Mouse (Mus musculus) heart, postnatal 0 days (tissue): ENCODE data around the gene Sgms1. TPM values are rescaled to one million over a fixed set of nuclear protein-coding genes. Genes with fewer than 3 reads are reported as not detected.

ENCODE experiments used
- ATAC-seq: fragments of 200-750 bp; cut with Nextera tagmentation; 2 replicates; pipeline ENCODE4 v1.8.0; 2017; ENCODE audit warnings: low read depth, moderate number of reproducible peaks, moderate library complexity; ENCODE audit not compliant: insufficient read depth
- DNase-seq: peaks from one replicate; pipeline ENCODE4 v3.0.0-alpha.2; 2016; ENCODE audit warnings: low spot score
- H3K27ac ChIP-seq: fragments of 300-500 bp; sonication (generic); 2 replicates; pipeline ENCODE4 v1.5.1; 2014; ENCODE audit warnings: low read depth, mild to moderate bottlenecking
- H3K27me3 ChIP-seq: fragments of 300-500 bp; sonication (generic); 2 replicates; pipeline ENCODE4 v1.6.1; 2014; ENCODE audit warnings: low read length, mixed read lengths; ENCODE audit not compliant: control insufficient read depth, insufficient read depth
- H3K36me3 ChIP-seq: fragments of 300-500 bp; sonication (generic); replicated peaks from 2 replicates; pipeline ENCODE4 v1.6.1; 2014; ENCODE audit warnings: low read length, mixed read lengths; ENCODE audit not compliant: control insufficient read depth, insufficient read depth
- H3K4me1 ChIP-seq: fragments of 300-500 bp; sonication (generic); 2 replicates; pipeline ENCODE4 v1.6.1; 2014; ENCODE audit warnings: antibody characterized with exemption; ENCODE audit not compliant: control insufficient read depth, insufficient read depth
- H3K4me2 ChIP-seq: fragments of 300-500 bp; sonication (generic); 2 replicates; pipeline ENCODE4 v1.6.1; 2014; ENCODE audit warnings: low read depth, mild to moderate bottlenecking, low read length, moderate library complexity
- H3K4me3 ChIP-seq: fragments of 300-500 bp; sonication (generic); 2 replicates; pipeline ENCODE4 v1.5.1; 2014; ENCODE audit warnings: low read depth, low read length
- H3K9ac ChIP-seq: fragments of 300-500 bp; sonication (generic); replicated peaks from 2 replicates; pipeline ENCODE4 v1.6.1; 2014; ENCODE audit warnings: low read depth, low read length, mixed read lengths
- H3K9me3 ChIP-seq: fragments of 300-500 bp; sonication (generic); replicated peaks from 2 replicates; pipeline ENCODE4 v1.6.1; 2016; ENCODE audit warnings: low read length; ENCODE audit not compliant: control insufficient read depth
- CTCF ChIP-seq: IDR thresholded peaks from 2 replicates; pipeline ENCODE4 v1.5.1; 2016; ENCODE audit warnings: antibody characterized with exemption, control low read depth, low read depth
- EP300 ChIP-seq: IDR thresholded peaks from 2 replicates; pipeline ENCODE4 v1.6.1; 2016; ENCODE audit warnings: antibody characterized with exemption, low read depth
- WGBS: fragments of 180-500 bp; shearing (Covaris S2); extraction: QIAGEN DNeasy Blood & Tissue Kit; methylation state at CpG from one replicate; pipeline ENCODE4 v1.1.7; 2014; 5-methylcytosine and 5-hydroxymethylcytosine counted together
- polyA plus RNA-seq: library from polyadenylated mRNA; unstranded; fragments of >200 nt; fragmentation: Nextera tagmentation; extraction: Ambion mirVana; gene quantifications from 2 replicates; pipeline ENCODE4 v1.2.1, GENCODE M21; 2015
- total RNA-seq: library from RNA; depleted of rRNA; stranded (reverse); fragments of >200 nt; gene quantifications from 2 replicates; pipeline ENCODE4 v1.2.3, GENCODE M21; 2014; ENCODE audit warnings: low replicate concordance

Gene Sgms1
- total and polyA plus RNA-seq, 2 experiments from 2014 or later: 29.4 to 52.0 TPM

DNA sequence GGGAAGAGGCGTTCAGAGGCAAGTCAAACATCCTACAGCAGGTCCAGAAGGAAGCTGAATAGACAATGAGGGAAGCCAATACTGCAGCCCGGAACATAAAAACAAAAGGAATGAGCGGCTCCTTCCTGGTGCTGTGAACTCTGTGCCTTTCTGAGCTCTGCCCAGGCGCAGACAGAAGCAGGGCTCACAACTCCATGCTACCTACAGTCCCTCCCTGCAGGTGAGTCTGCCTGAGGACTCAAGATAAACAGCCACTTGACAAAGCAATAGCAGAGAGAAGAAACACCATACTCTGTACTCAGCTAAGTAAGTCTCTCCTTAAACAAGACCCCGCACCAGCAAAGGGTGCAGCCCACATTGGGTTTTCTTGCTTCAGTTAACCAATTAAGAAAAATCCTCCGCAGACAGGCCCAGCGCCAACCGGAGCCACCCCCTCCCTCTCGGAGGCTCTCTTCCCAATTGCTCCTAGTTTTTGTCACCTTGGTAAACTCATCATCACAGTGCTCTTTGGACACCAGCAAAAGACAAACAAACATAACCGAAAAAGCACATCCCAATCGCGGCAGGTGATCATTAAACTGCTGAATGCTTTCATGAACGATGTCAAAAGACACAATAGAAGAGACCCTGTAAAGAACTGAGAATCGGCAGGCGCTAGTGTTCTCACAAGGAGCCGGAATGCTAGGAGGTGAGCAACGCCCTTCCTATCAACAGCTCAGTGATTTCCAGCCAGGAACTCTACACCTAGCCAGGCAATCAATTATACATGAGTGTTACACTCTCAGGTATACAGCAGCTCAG is 45.4 kb downstream of the Sgms1 start:
- H3K27me3 ChIP-seq: no peaks in the 10 kb centered on the region
- DNase-seq: no peak
- H3K4me1 ChIP-seq: peaks cover 86% of the 10 kb centered on the region
- no peak overlapping the region for H3K4me3 ChIP-seq
- TF ChIP-seq CTCF (no peak), EP300 (no peak)
- WGBS: 22% methylated on average over 17 of the region's 17 CpGs
- no peaks in the 10 kb centered on the region for H3K9me3 ChIP-seq
- H3K4me2 ChIP-seq: peak overlapping the region; percentile 24
- 0 out of 2 replicates have a peak overlapping the region, but pooled peaks have one; percentile 28 for H3K9ac ChIP-seq
- no peak for ATAC-seq
- no peaks in the 10 kb centered on the region for H3K36me3 ChIP-seq
- H3K27ac ChIP-seq: peak overlapping the region; percentile 92

GRCm38 (mm10) chr19:32342436-32342835 is 47.1 kb downstream of the Sgms1 start:
- H3K27ac ChIP-seq: peak overlapping the region; percentile 78
- no peak overlapping the region for H3K9ac ChIP-seq
- H3K4me1 ChIP-seq: peaks cover 77% of the 10 kb centered on the region
- WGBS: 21% methylated on average over 5 of the region's 5 CpGs
- no peaks in the 10 kb centered on the region for H3K27me3 ChIP-seq
- no peak overlapping the region for H3K4me2 ChIP-seq
- TF ChIP-seq EP300: no peak
- TF ChIP-seq CTCF: no peak
- no peak overlapping the region for H3K4me3 ChIP-seq
- H3K9me3 ChIP-seq: no peaks in the 10 kb centered on the region
- H3K36me3 ChIP-seq: no peaks in the 10 kb centered on the region
- DNase-seq (no peak), ATAC-seq (no peak)

- ATAC-seq: peak; percentile 61
- no peaks in the 10 kb centered on the region for H3K9me3 ChIP-seq
- no peaks in the 10 kb centered on the region for H3K27me3 ChIP-seq
- peaks cover 68% of the 10 kb centered on the region for H3K4me1 ChIP-seq
- no peak overlapping the region for H3K4me2 ChIP-seq
- H3K36me3 ChIP-seq: no peaks in the 10 kb centered on the region
- no peak overlapping the region for H3K4me3 ChIP-seq
- peak overlapping the region; percentile 78 for H3K27ac ChIP-seq
- DNase-seq: peak; percentile 70
- TF ChIP-seq CTCF: no peak
- H3K9ac ChIP-seq: no peak overlapping the region
- WGBS: 20% methylated on average over 2 of the region's 2 CpGs
These were observed 48.4 kb downstream of the Sgms1 start for GRCm38 (mm10) chr19:32341091-32341490.

DNA sequence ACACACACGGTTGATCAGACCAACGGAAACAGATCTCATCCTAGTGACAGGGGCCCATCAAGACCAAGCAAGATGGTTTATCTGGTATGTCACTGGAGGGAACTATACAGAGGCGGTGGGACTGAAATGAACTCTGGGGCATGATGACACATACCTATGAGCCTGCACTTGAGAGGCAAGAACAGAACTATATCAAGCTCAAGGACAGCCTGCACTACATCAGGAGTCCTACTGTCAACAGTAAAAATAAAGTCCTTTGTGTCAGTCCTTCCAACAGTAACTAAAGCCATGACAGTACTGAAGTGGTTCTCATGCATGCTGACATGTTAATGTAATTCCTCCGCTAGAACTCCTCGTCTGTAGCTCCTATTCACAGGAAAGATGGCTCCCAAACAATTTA is 49.3 kb downstream of the Sgms1 start:
- DNase-seq: no peak
- 36% methylated on average over 5 of the region's 5 CpGs for WGBS
- peak overlapping the region; percentile 78 for H3K27ac ChIP-seq
- TF ChIP-seq EP300: no peak
- TF ChIP-seq CTCF: no peak
- H3K9me3 ChIP-seq: no peaks in the 10 kb centered on the region
- H3K36me3 ChIP-seq: no peaks in the 10 kb centered on the region
- H3K27me3 ChIP-seq: no peaks in the 10 kb centered on the region
- no peak overlapping the region for H3K9ac ChIP-seq
- peak; percentile 65 for ATAC-seq
- H3K4me2 ChIP-seq: no peak overlapping the region
- H3K4me1 ChIP-seq: peaks cover 59% of the 10 kb centered on the region
- no peak overlapping the region for H3K4me3 ChIP-seq

GRCm38 (mm10) chr19:32337708-32338107 is 51.8 kb downstream of the Sgms1 start:
- peaks cover 41% of the 10 kb centered on the region for H3K4me1 ChIP-seq
- no peak for TF ChIP-seq CTCF
- TF ChIP-seq EP300: no peak
- WGBS: 57% methylated on average over 6 of the region's 6 CpGs
- ATAC-seq: no peak
- no peaks in the 10 kb centered on the region for H3K27me3 ChIP-seq
- H3K4me2 ChIP-seq: no peak overlapping the region
- H3K27ac ChIP-seq: peak overlapping the region; percentile 58; the same call in 1 of the 2 replicates
- no peak overlapping the region for H3K9ac ChIP-seq
- no peaks in the 10 kb centered on the region for H3K36me3 ChIP-seq
- no peak for DNase-seq
- no peaks in the 10 kb centered on the region for H3K9me3 ChIP-seq
- no peak overlapping the region for H3K4me3 ChIP-seq

DNA sequence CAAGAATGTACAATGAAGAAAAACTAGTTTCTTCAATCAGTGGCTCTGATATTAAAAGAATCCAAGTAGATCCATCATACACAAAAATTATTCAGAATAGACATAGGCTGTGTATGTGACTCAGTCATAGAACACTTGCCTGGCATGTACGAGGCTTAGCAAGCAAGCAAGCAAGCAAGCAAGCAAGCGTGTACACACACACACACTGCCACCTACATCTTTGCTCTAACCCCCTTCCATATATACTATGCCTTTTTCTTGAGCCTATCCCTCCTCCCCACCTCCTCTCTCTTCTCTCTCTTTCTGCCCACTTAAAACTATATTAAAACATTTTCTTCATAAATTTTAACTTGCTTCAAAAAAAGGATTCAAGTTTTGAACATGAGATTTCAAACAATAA is 54.8 kb downstream of the Sgms1 start:
- Histone ChIP-seq H3K9me3 (no peaks in the 10 kb centered on the region), H3K9ac (no peak overlapping the region), H3K4me3 (no peak overlapping the region), H3K27me3 (no peaks in the 10 kb centered on the region), H3K4me2 (no peak overlapping the region), H3K4me1 (peaks cover 24% of the 10 kb centered on the region), H3K36me3 (no peaks in the 10 kb centered on the region), H3K27ac (no peak overlapping the region)
- 92% methylated on average over 2 of the region's 2 CpGs for WGBS
- DNase-seq (no peak), ATAC-seq (no peak)
- TF ChIP-seq EP300 (no peak), CTCF (no peak)
